Mouse (Mus musculus): ENCODE data around the gene Sec61b. TPM values are rescaled to one million over a fixed set of nuclear protein-coding genes. Genes with fewer than 3 reads are reported as not detected.

Gene Sec61b
- 133 TPM for polyA plus RNA-seq (2017; shearing (Covaris generic))

GRCm38 (mm10) chr4:47473968-47474729, at the start of gene Sec61b, which contains the start of gene Alg2:
Gene Sec61b, plus strand, starts transcription at chr4:47474658.
Gene Alg2, minus strand, starts transcription at chr4:47474333.

Other genes starting within 250 kb of the Sec61b start
- 16.6 TPM for gene Tgfbr1, start 121.4 kb upstream of the Sec61b start, polyA plus RNA-seq (2017; shearing (Covaris generic))
- gene Alg2, start 325 bp upstream of the Sec61b start, polyA plus RNA-seq (2017; shearing (Covaris generic)): 7.8 TPM

All from effector memory CD4-positive, alpha-beta T cell, adult 7 months (primary cell).